Mouse (Mus musculus) forebrain, embryonic 11.5 days (tissue): ENCODE measurements at regions not wholly inside any gene's neighbourhood (a gene's known extent, or its start where the extent isn't known, plus 50 kb on each side); places are given as distances from the start of the nearest gene placed in this dataset.

ENCODE experiments used
- ATAC-seq: fragments of 200-750 bp; cut with Nextera tagmentation; replicated peaks from 2 replicates; pipeline ENCODE4 v1.8.0; 2017; ENCODE audit warnings: moderate TSS enrichment; ENCODE audit not compliant: low FRiP score
- DNase-seq: peaks from one replicate; pipeline ENCODE4 v3.0.0-alpha.2; 2017; ENCODE audit warnings: low spot score
- H3K27ac ChIP-seq: fragments of 300-500 bp; sonication (generic); 2 replicates; pipeline ENCODE4 v1.5.1; 2014; ENCODE audit warnings: low read depth, low read length
- H3K27me3 ChIP-seq: fragments of 300-500 bp; sonication (generic); 2 replicates; pipeline ENCODE4 v1.6.1; 2014; ENCODE audit warnings: mild to moderate bottlenecking, low read length, mixed read lengths; ENCODE audit not compliant: control insufficient read depth, insufficient read depth
- H3K36me3 ChIP-seq: fragments of 300-500 bp; sonication (generic); 2 replicates; pipeline ENCODE4 v1.6.1; 2014; ENCODE audit warnings: mild to moderate bottlenecking, low read length, moderate library complexity, mixed read lengths; ENCODE audit not compliant: control insufficient read depth, insufficient read depth
- H3K4me1 ChIP-seq: fragments of 300-500 bp; sonication (generic); replicated peaks from 2 replicates; pipeline ENCODE4 v1.6.1; 2014; ENCODE audit warnings: low read length, mixed read lengths; ENCODE audit not compliant: control insufficient read depth, insufficient read depth
- H3K4me2 ChIP-seq: fragments of 300-500 bp; sonication (generic); 2 replicates; pipeline ENCODE4 v1.6.1; 2014; ENCODE audit warnings: low read depth, mild to moderate bottlenecking, low read length, moderate library complexity, mixed read lengths; ENCODE audit not compliant: severe bottlenecking
- H3K4me3 ChIP-seq: fragments of 300-500 bp; sonication (generic); 2 replicates; pipeline ENCODE4 v1.5.1; 2014; ENCODE audit warnings: low read depth, low read length
- H3K9ac ChIP-seq: fragments of 300-500 bp; sonication (generic); 2 replicates; pipeline ENCODE4 v1.6.1; 2014; ENCODE audit warnings: low read length
- H3K9me3 ChIP-seq: fragments of 300-500 bp; sonication (generic); 2 replicates; pipeline ENCODE4 v1.6.1; 2016; ENCODE audit warnings: low read length, mixed read lengths; ENCODE audit not compliant: control insufficient read depth
- WGBS: fragments of 180-500 bp; shearing (Covaris S2); extraction: QIAGEN DNeasy Blood & Tissue Kit; methylation state at CpG from one replicate; pipeline ENCODE4 v1.1.7; 2014; 5-methylcytosine and 5-hydroxymethylcytosine counted together

DNA sequence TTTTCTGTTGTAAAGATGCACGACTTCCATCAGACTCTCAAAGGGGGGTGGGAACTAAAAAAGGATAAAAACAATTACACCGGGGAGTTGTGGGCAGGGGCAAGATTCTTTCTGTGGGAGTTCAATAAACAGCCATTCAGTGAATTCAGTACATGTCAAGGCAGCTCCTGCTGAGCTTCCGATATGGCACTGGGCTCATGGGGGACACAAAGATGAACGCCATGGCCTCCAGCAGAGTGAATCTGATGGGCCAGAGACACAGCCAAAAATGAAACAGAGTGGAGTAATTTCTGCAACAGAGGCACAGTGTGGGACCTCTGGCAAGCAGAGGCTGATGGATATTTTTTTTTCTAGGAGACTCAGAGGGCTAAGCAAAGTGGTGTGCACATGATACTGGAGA, 254.2 kb downstream of the AI593442 start:
- ATAC-seq = no peak
- no peak overlapping the region for H3K4me2 ChIP-seq
- no peaks in the 10 kb centered on the region for H3K9me3 ChIP-seq
- no peak overlapping the region for H3K4me3 ChIP-seq
- H3K27me3 ChIP-seq = no peaks in the 10 kb centered on the region
- H3K9ac ChIP-seq = no peak overlapping the region
- H3K36me3 ChIP-seq = no peaks in the 10 kb centered on the region
- WGBS = 16% methylated on average over 4 of the region's 4 CpGs
- no peak overlapping the region for H3K27ac ChIP-seq
- no peak for DNase-seq
- H3K4me1 ChIP-seq = no peaks in the 10 kb centered on the region

DNA sequence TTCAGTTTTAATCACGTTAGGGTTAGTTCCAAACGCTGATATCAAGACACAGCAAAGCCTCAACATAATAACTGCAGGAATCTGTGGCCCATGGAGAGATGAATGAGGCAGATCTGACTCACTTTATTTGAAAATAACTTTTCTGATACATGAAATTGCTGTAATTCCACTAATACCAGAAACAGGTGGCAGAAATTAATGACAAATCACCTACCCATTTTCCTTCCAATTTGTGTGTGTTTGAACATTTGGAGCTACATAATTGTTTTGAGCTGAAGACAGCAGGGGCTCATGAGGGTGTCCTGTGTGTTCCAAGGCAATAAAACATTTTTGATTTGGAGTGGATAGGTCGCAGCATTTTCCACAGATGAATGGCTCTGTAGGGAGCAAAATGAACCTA, 254.2 kb upstream of the Zc3h12c start:
- Histone ChIP-seq H3K9ac (no peak overlapping the region), H3K4me3 (no peak overlapping the region), H3K27me3 (no peaks in the 10 kb centered on the region), H3K4me1 (no peaks in the 10 kb centered on the region), H3K4me2 (no peak overlapping the region), H3K9me3 (no peaks in the 10 kb centered on the region), H3K27ac (no peak overlapping the region), H3K36me3 (no peaks in the 10 kb centered on the region)
- no peak for DNase-seq
- ATAC-seq = no peak
- 68% methylated on average over 3 of the region's 3 CpGs for WGBS

DNA sequence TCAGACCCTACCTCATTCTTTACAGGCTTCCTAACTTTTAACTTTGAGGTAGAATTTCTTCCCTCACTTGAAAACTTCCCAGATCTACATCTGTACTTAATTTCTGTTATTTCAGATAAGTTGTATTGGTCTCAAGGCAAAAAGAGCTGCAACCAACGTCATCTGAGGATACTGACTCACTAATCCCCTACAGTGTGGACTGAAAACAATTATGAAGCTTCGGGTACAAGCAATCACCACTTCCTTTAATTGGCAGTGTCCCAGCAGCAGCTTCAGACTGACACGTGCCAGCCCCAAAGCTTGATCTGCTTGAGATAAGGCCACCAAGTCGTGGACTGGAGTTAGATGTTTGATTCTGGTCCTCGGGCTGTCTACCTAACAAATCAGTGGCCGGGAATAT, 247.3 kb upstream of the Zc3h12c start:
- DNase-seq (no peak), ATAC-seq (no peak)
- WGBS = 72% methylated on average over 6 of the region's 6 CpGs
- no peaks in the 10 kb centered on the region for H3K36me3 ChIP-seq
- H3K9me3 ChIP-seq = no peaks in the 10 kb centered on the region
- H3K4me1 ChIP-seq = no peaks in the 10 kb centered on the region
- H3K4me2 ChIP-seq = no peak overlapping the region
- H3K27ac ChIP-seq = no peak overlapping the region
- no peaks in the 10 kb centered on the region for H3K27me3 ChIP-seq
- H3K4me3 ChIP-seq = no peak overlapping the region
- no peak overlapping the region for H3K9ac ChIP-seq

DNA sequence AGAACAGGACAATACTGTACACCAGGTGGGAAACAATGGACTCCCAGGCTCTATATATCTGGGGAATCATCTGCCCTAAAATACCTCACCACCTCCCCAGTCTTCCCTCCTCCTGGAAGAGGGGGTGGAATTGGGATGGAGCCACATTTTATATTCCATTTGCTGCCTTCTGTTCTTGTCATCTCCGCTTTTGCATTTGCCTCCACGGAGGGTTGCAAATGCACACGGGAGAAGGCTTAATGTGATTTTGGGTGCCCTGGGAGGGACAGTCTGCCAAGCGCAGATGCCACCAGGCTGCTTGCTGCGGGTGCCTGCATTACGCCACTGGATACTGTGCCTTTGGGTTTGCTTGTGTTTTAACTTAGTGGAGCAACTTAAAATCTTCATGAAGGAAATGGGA, 239.5 kb upstream of the Zc3h12c start:
- Histone ChIP-seq H3K36me3 (no peaks in the 10 kb centered on the region), H3K4me3 (no peak overlapping the region), H3K9ac (no peak overlapping the region), H3K27ac (no peak overlapping the region), H3K9me3 (no peaks in the 10 kb centered on the region), H3K27me3 (no peaks in the 10 kb centered on the region), H3K4me2 (no peak overlapping the region), H3K4me1 (no peaks in the 10 kb centered on the region)
- no peak for ATAC-seq
- WGBS = 93% methylated on average over 6 of the region's 6 CpGs
- DNase-seq = no peak

DNA sequence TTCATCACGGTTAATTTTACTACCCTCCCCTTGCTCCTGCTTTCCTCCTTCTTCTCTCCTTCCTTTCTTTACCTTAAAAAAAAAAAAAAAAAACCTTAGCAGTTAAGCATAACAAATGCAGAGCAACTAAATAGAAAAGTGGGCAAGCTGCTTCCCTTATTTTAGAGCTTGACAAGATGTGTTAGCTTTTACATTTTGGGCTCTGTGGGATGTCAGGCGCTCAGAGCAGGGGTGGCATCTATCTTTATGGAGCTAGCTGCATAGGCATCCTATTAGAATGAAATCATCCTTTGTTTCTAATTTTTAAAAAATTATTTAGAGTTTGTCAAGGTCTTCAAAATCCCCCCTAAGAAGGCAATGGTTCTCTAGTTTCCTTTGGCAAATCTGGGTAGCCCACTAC, 234.1 kb upstream of the Zc3h12c start:
- no peaks in the 10 kb centered on the region for H3K4me1 ChIP-seq
- ATAC-seq (no peak), DNase-seq (no peak)
- no peak overlapping the region for H3K4me3 ChIP-seq
- 82% methylated on average over 2 of the region's 2 CpGs for WGBS
- H3K9me3 ChIP-seq = no peaks in the 10 kb centered on the region
- H3K27ac ChIP-seq = no peak overlapping the region
- no peak overlapping the region for H3K9ac ChIP-seq
- H3K36me3 ChIP-seq = no peaks in the 10 kb centered on the region
- H3K4me2 ChIP-seq = no peak overlapping the region
- no peaks in the 10 kb centered on the region for H3K27me3 ChIP-seq

DNA sequence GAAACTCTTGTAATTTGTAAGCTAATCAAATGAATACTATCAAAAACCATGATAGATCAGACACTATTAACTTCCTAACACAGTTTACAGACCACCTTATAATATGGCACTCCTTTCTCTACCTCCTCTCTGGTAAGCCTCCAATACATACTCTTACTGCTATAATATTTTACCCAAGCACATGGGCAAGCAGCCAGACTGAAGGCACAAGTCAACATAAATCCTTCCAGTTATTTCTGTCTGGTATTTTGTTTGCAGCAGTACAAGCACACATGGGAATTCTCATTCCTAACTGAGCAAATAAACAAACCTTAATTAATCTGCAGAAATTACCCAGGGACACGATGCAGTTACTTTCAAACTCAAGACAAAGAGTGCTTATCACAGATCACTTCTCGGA, 210.7 kb upstream of the Zc3h12c start:
- H3K4me2 ChIP-seq = no peak overlapping the region
- no peaks in the 10 kb centered on the region for H3K36me3 ChIP-seq
- DNase-seq (no peak), ATAC-seq (no peak)
- no peaks in the 10 kb centered on the region for H3K27me3 ChIP-seq
- no peak overlapping the region for H3K27ac ChIP-seq
- H3K9me3 ChIP-seq = no peaks in the 10 kb centered on the region
- H3K4me1 ChIP-seq = no peaks in the 10 kb centered on the region
- 89% methylated on average over 2 of the region's 2 CpGs for WGBS
- H3K9ac ChIP-seq = no peak overlapping the region
- no peak overlapping the region for H3K4me3 ChIP-seq

DNA sequence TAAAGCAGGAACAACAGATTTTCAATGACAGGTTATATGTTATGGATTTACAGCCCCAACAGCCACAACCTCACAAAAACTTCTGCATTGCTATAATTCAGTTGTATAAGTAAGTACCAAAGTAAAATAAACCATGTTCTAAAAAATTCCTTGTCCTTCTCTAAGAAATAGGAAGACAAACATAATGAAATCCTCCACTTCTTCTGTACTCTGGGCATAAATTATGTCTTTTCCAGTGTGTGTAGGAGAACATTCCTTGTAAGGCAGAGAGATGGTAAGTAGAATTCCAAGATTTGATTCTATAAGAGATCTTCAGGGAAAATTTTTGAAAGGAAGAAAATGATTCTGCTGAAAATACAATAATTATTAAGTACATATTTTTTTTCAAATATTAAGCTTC, 209.4 kb upstream of the Zc3h12c start:
- H3K9me3 ChIP-seq = no peaks in the 10 kb centered on the region
- DNase-seq = no peak
- no peak overlapping the region for H3K4me2 ChIP-seq
- H3K9ac ChIP-seq = no peak overlapping the region
- ATAC-seq = no peak
- H3K4me1 ChIP-seq = no peaks in the 10 kb centered on the region
- no peak overlapping the region for H3K4me3 ChIP-seq
- H3K27ac ChIP-seq = no peak overlapping the region
- no peaks in the 10 kb centered on the region for H3K27me3 ChIP-seq
- no peaks in the 10 kb centered on the region for H3K36me3 ChIP-seq

DNA sequence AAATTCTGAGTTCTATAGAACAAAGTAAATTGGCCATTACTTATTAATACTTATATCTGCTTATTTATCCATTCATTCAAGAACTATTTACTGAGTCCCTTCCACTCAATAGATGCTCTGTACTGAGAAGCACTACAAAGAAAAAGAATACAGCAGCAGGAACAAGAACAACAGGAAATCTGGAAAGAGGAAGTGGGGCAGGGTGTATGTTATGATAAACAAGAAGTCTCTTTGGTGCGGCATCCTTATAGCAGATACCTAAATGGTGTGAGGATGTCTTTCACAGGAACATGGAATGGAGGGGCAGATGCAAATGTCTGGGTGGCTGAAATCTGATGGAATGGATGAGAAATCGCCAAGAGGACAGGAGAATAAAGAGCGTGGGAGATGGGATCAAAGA, 208.5 kb upstream of the Zc3h12c start:
- Histone ChIP-seq H3K9ac (no peak overlapping the region), H3K36me3 (no peaks in the 10 kb centered on the region), H3K27me3 (no peaks in the 10 kb centered on the region), H3K4me1 (no peaks in the 10 kb centered on the region), H3K4me3 (no peak overlapping the region), H3K27ac (no peak overlapping the region), H3K9me3 (no peaks in the 10 kb centered on the region), H3K4me2 (no peak overlapping the region)
- ATAC-seq = no peak
- no peak for DNase-seq
- 87% methylated on average over 3 of the region's 3 CpGs for WGBS

DNA sequence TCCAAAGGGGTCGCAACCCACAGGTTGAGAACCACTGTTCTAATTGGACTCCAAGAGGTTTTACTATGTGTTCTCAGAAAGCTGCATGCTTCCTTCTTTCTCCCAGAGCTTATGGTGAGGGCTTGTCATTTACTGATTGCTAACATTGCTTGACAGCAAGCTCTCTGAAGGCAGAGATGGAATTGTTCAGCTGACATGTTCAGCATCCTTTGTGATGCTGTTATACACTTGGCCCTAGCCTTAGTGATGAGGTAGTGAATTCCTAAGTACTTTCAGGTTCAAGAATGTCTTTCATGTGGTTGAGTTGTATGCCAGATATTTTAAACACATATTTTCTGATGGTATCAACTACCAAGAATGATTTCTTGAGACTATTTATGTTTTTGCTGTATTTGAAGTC, 202.9 kb upstream of the Zc3h12c start:
- Histone ChIP-seq H3K9me3 (no peaks in the 10 kb centered on the region), H3K4me3 (no peak overlapping the region), H3K4me2 (no peak overlapping the region), H3K27ac (no peak overlapping the region), H3K4me1 (no peaks in the 10 kb centered on the region), H3K36me3 (no peaks in the 10 kb centered on the region), H3K9ac (no peak overlapping the region), H3K27me3 (no peaks in the 10 kb centered on the region)
- WGBS = 89% methylated on average over 1 of the region's 1 CpGs
- no peak for DNase-seq
- no peak for ATAC-seq
